Mouse (Mus musculus): ENCODE data around the gene Dnajc24.

DNA sequence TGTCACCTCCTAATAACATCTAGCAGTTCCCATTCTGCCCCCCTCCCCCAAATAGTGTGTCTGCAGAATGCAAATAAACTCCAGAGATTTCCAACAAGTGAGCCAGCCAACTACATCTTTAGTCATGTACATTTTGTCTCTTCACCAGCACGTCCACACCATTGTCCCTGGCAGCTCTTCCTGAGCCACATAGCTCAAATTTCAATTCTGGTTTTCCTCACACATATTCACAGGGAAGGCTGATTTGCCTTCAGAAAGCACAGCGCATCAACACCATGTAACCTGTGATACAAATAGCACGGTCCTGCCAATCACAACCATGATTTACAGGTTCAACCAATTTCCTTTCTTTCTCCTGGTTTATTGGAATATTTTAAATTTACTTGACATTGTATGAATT is 21.5 kb upstream of the Dnajc24 start:
- no peak for TF ChIP-seq POLR2A (IDR thresholded peaks at IDR 0.05; ENCODE audit: control insufficient read depth, low read depth, low read length)
- TF ChIP-seq CTCF (IDR thresholded peaks at IDR 0.05; ENCODE audit: control insufficient read depth, insufficient read depth, insufficient replicate concordance, low read depth, low read length): no peak

All from testis, adult 2 months (tissue).